Mouse (Mus musculus) liver, postnatal 0 days (tissue): ENCODE measurements around the gene Wrb.

Source experiments
- CTCF ChIP-seq: sonication (generic); IDR thresholded peaks from 2 replicates; pipeline ENCODE4 v1.5.1; 2016; ENCODE audit warnings: antibody characterized with exemption, low read depth
- EP300 ChIP-seq: IDR thresholded peaks from 2 replicates; pipeline ENCODE4 v1.6.1; 2016; ENCODE audit warnings: antibody characterized with exemption, low read depth, mild to moderate bottlenecking

- TF ChIP-seq CTCF (0 out of 2 replicates have a peak, but pooled peaks have one; percentile 2), EP300 (no peak)
Measured at GRCm38 (mm10) chr16:96145814-96146213, 607 bp downstream of the Wrb start.
